In genomic region chr6:50882298-50882697, GRCm38 (mm10) we compare ENCODE assay signal across 23 mouse cellular contexts.
DNase-seq lines count a peak whose midpoint lies in the region; ATAC-seq lines count a peak whose summit lies in the region.
"Had no signal": no experiment of that assay in that cellular context is flagged by ENCODE, and none has a peak within 500 bp of the region (broad histone marks: within the 10 kb centered on the region; RNA-seq: fewer than 3 reads in every experiment).

No protein-coding gene starts in this region.

- no peaks in the 10 kb centered on the region for H3K27me3 ChIP-seq in hindbrain, embryonic 10.5 days (ENCODE audit: insufficient read depth, poor library complexity, severe bottlenecking)
- H3K27me3 ChIP-seq in hindbrain, embryonic 11.5 days (ENCODE audit: control insufficient read depth, insufficient read depth, low read length) = no peaks in the 10 kb centered on the region
- H3K27me3 ChIP-seq in limb, embryonic 10.5 days (ENCODE audit: low read depth, poor library complexity, severe bottlenecking) = no peaks in the 10 kb centered on the region
- H3K27me3 ChIP-seq: hindbrain, embryonic 12.5 days; kidney, embryonic 15.5 days; limb, embryonic 15.5 days; neural tube, embryonic 13.5 days had no signal

- 57% methylated on average over 3 of the region's 3 CpGs for WGBS in hindbrain, embryonic 10.5 days
- WGBS in hindbrain, embryonic 11.5 days = 67% methylated on average over 3 of the region's 3 CpGs
- 68% methylated on average over 3 of the region's 3 CpGs for WGBS in limb, embryonic 10.5 days

- H3K36me3 ChIP-seq in hindbrain, embryonic 10.5 days = no peaks in the 10 kb centered on the region
- H3K36me3 ChIP-seq in hindbrain, embryonic 11.5 days (ENCODE audit: control insufficient read depth, insufficient read depth, low read length) = no peaks in the 10 kb centered on the region
- no peaks in the 10 kb centered on the region for H3K36me3 ChIP-seq in limb, embryonic 10.5 days
- H3K36me3 ChIP-seq: hindbrain, embryonic 12.5 days; kidney, embryonic 15.5 days; limb, embryonic 15.5 days; neural tube, embryonic 13.5 days had no signal

- H3K9ac ChIP-seq in hindbrain, embryonic 11.5 days (ENCODE audit: low read depth, low read length) = no peak overlapping the region
- H3K9ac ChIP-seq: hindbrain, embryonic 12.5 days; kidney, embryonic 15.5 days; limb, embryonic 15.5 days; lung, embryonic 14.5 days; neural tube, embryonic 13.5 days had no signal

- H3K9me3 ChIP-seq in hindbrain, embryonic 10.5 days = no peaks in the 10 kb centered on the region
- no peaks in the 10 kb centered on the region for H3K9me3 ChIP-seq in hindbrain, embryonic 11.5 days (ENCODE audit: control insufficient read depth, low read length)
- H3K9me3 ChIP-seq in limb, embryonic 10.5 days (replicated peaks) = no peaks in the 10 kb centered on the region
- H3K9me3 ChIP-seq: hindbrain, embryonic 12.5 days; kidney, embryonic 15.5 days; limb, embryonic 15.5 days; megakaryocyte, embryonic 14.5 days; neural tube, embryonic 13.5 days had no signal

- H3K4me1 ChIP-seq in hindbrain, embryonic 10.5 days (replicated peaks) = peaks cover 9% of the 10 kb centered on the region; the same call in 1 of the 2 replicates
- no peaks in the 10 kb centered on the region; the same call in 1 of the 2 replicates for H3K4me1 ChIP-seq in hindbrain, embryonic 11.5 days (replicated peaks; ENCODE audit: control insufficient read depth, insufficient read depth, low read length)
- H3K4me1 ChIP-seq in limb, embryonic 10.5 days = peaks cover 40% of the 10 kb centered on the region
- H3K4me1 ChIP-seq: megakaryocyte, embryonic 14.5 days had no signal

- peak overlapping the region; percentile 53; the same call in 1 of the 2 replicates for H3K27ac ChIP-seq in hindbrain, embryonic 10.5 days
- H3K27ac ChIP-seq in hindbrain, embryonic 11.5 days (ENCODE audit: low read depth, low read length) = no peak overlapping the region
- peak overlapping the region; percentile 58 for H3K27ac ChIP-seq in limb, embryonic 10.5 days
- H3K27ac ChIP-seq: hindbrain, embryonic 12.5 days; kidney, embryonic 15.5 days; neural tube, embryonic 13.5 days had no signal

- DNase-seq in hindbrain, embryonic 10.5 days (ENCODE audit: low spot score) = no peak
- no peak for DNase-seq in hindbrain, embryonic 11.5 days (ENCODE audit: low spot score)
- DNase-seq in limb, embryonic 10.5 days (ENCODE audit: low spot score) = no peak
- DNase-seq in ovary, postnatal 14 days (ENCODE audit: low spot score) = no peak
- DNase-seq in heart, postnatal 14 days = no peak
- DNase-seq: adrenal gland, adult 2 months; cerebellum, adult 18-20 months; cerebellum, postnatal 14 days; gastrocnemius, postnatal 25 days; kidney, postnatal 36 days; lung, embryonic 14.5 days; midbrain, embryonic 14.5 days; right cerebral cortex, postnatal 14 days; spleen, adult 18-20 months had no signal

- no peak for ATAC-seq in hindbrain, embryonic 11.5 days (ENCODE audit: low FRiP score)
- peak; percentile 77 for ATAC-seq in common myeloid progenitor, adult 5-6 weeks (replicated peaks; ENCODE audit: low read depth, poor library complexity, severe bottlenecking)
- peak; percentile 77 for ATAC-seq in megakaryocyte-erythroid progenitor cell, adult 5-6 weeks (replicated peaks; ENCODE audit: low FRiP score, low TSS enrichment, poor library complexity, severe bottlenecking)
- ATAC-seq: CD4-positive, CD25-positive, alpha-beta regulatory T cell, adult 4 months; intestine, postnatal 0 days had no signal

- H3K4me3 ChIP-seq in hindbrain, embryonic 10.5 days = no peak overlapping the region
- H3K4me3 ChIP-seq in hindbrain, embryonic 11.5 days (ENCODE audit: low read depth, low read length) = no peak overlapping the region
- no peak overlapping the region for H3K4me3 ChIP-seq in limb, embryonic 10.5 days
- H3K4me3 ChIP-seq: hindbrain, embryonic 12.5 days; kidney, embryonic 15.5 days; limb, embryonic 15.5 days; megakaryocyte, embryonic 14.5 days; neural tube, embryonic 13.5 days had no signal

- no peak overlapping the region for H3K4me2 ChIP-seq in hindbrain, embryonic 11.5 days (replicated peaks; ENCODE audit: low read depth, low read length)
- H3K4me2 ChIP-seq: hindbrain, embryonic 12.5 days; kidney, embryonic 15.5 days; limb, embryonic 15.5 days; lung, embryonic 14.5 days; neural tube, embryonic 13.5 days had no signal

- intact Hi-C loops in heart, postnatal 14 days (cut with DNase I) = no loop called here
